Mouse (Mus musculus) forelimb bud, embryonic 11.5 days (tissue): ENCODE results near the gene Nek1.
A peak's percentile ranks its signal among the peaks of the same experiment; 100 is the strongest.

Source experiments
- DNase-seq: peaks from one replicate; pipeline ENCODE4 v3.0.0-alpha.2; 2012; ENCODE audit warnings: low read depth, low spot score

Nek1 gene

GRCm38 (mm10) chr8:60992910-60993638 is at the start of gene Nek1:
Nek1 (plus strand) TSS chr8:60993195.
- peak; percentile 96 for DNase-seq

GRCm38 (mm10) chr8:60947503-60947902 is 45.5 kb upstream of the Nek1 start:
- no peak for DNase-seq

- DNase-seq: no peak
These were observed 43.1 kb upstream of the Nek1 start for GRCm38 (mm10) chr8:60949859-60950258.

GRCm38 (mm10) chr8:60951271-60951670 is 41.7 kb upstream of the Nek1 start:
- no peak for DNase-seq

GRCm38 (mm10) chr8:60951757-60952156 is 41.2 kb upstream of the Nek1 start:
- DNase-seq: no peak

GRCm38 (mm10) chr8:60952803-60953202 is 40.2 kb upstream of the Nek1 start:
- no peak for DNase-seq

- DNase-seq: peak; percentile 81
These were observed 38.5 kb upstream of the Nek1 start for GRCm38 (mm10) chr8:60954281-60955014.

GRCm38 (mm10) chr8:60956847-60957246 is 36.1 kb upstream of the Nek1 start:
- no peak for DNase-seq

GRCm38 (mm10) chr8:60962763-60963162 is 30.2 kb upstream of the Nek1 start:
- no peak for DNase-seq

- DNase-seq: no peak
These were observed 29.1 kb upstream of the Nek1 start for GRCm38 (mm10) chr8:60963931-60964330.

- DNase-seq: no peak
These were observed 28.5 kb upstream of the Nek1 start for GRCm38 (mm10) chr8:60964518-60964917.

GRCm38 (mm10) chr8:60965306-60965705 is 27.7 kb upstream of the Nek1 start:
- DNase-seq: no peak

- DNase-seq: no peak
These were observed 27.3 kb upstream of the Nek1 start for GRCm38 (mm10) chr8:60965741-60966140.

- no peak for DNase-seq
These were observed 23.9 kb upstream of the Nek1 start for GRCm38 (mm10) chr8:60969091-60969490.

- DNase-seq: no peak
These were observed 21.2 kb upstream of the Nek1 start for GRCm38 (mm10) chr8:60971808-60972207.

- DNase-seq: no peak
These were observed 19.5 kb upstream of the Nek1 start for GRCm38 (mm10) chr8:60973448-60973847.

- DNase-seq: no peak
These were observed 18.2 kb upstream of the Nek1 start for GRCm38 (mm10) chr8:60974837-60975236.

GRCm38 (mm10) chr8:60976818-60977217 is 16.2 kb upstream of the Nek1 start:
- no peak for DNase-seq

GRCm38 (mm10) chr8:60978496-60978895 is 14.5 kb upstream of the Nek1 start:
- DNase-seq: no peak

GRCm38 (mm10) chr8:60981388-60981787 is 11.6 kb upstream of the Nek1 start:
- no peak for DNase-seq

GRCm38 (mm10) chr8:60982701-60983687 is 10.0 kb upstream of the Nek1 start, which contains the start of gene Clcn3:
Clcn3 (minus strand) TSS chr8:60983300.
- peak; percentile 97 for DNase-seq

- DNase-seq: peak; percentile 17
These were observed 9.3 kb upstream of the Nek1 start for GRCm38 (mm10) chr8:60983688-60984079.
